Mouse (Mus musculus) heart, postnatal 14 days (tissue): ENCODE measurements around the gene Ap5m1. TPM values are rescaled to one million over a fixed set of nuclear protein-coding genes. Genes with fewer than 3 reads are reported as not detected.

Experiments used
- DNase-seq, 2 experiments: peaks; one replicate each; pipeline ENCODE4 v3.0.0; 2021 to 2022
- intact Hi-C: fragments of 180-260 bp; cut with DNase I; formaldehyde crosslinking; loops from one replicate; pipeline ENCODE4 v1.15.1; 2025
- total RNA-seq, 2 experiments: library from RNA; stranded (reverse); gene quantifications; 2 replicates each; pipeline ENCODE4 v1.2.3; 2021

Gene Ap5m1
- total RNA-seq, 2 experiments from 2014 or later, result 12.3 to 13.2 TPM

DNA sequence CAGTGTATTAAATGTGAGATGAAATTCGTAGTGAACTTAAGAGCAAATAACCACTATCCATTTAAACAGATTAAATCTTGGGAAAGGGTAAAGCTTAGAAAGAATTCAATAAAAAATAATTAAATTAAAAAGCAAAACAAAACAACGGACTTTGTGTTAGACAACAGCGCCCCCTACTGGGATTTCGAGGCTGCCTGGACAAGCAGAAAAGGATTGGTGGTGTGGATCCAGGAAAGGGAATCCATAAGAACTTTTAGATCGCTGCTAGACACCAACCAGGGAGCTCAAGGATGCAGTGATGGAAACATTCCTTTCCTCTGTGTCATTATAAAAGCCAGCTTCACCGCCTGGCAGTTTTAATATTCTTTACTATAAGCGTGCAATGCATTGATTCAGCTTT lies 52.5 kb downstream of the Ap5m1 start:
- peak; percentile 69 to 80 for DNase-seq

DNA sequence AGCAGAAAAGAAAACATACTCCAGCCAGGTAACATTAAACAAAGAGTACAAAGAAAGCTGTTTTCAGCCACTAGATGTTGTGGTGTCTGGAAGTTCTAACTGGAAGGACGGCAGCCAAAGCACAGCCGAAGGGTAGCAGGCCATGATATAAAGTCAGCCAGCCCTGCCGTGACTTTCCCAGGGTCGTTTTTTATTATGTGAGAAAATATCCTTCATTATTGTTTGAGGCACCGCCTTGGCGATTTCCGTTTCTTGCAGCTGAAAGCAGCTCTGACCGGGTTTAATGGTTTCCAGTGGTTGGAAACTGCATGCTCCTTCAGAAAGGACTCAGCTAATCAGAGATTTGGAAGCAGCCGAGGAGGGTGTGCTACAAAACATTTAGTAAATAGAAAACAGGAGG lies 55.8 kb downstream of the Ap5m1 start:
- intact Hi-C loops, result no loop called here
- no peak for DNase-seq

More for the DNA sequence above, 52.5 kb downstream of the Ap5m1 start:
- intact Hi-C loops, result loop anchor here (5.0 kb wide), 2 partner anchors 596 to 746 kb away; no protein-coding TSS in a partner anchor

DNA sequence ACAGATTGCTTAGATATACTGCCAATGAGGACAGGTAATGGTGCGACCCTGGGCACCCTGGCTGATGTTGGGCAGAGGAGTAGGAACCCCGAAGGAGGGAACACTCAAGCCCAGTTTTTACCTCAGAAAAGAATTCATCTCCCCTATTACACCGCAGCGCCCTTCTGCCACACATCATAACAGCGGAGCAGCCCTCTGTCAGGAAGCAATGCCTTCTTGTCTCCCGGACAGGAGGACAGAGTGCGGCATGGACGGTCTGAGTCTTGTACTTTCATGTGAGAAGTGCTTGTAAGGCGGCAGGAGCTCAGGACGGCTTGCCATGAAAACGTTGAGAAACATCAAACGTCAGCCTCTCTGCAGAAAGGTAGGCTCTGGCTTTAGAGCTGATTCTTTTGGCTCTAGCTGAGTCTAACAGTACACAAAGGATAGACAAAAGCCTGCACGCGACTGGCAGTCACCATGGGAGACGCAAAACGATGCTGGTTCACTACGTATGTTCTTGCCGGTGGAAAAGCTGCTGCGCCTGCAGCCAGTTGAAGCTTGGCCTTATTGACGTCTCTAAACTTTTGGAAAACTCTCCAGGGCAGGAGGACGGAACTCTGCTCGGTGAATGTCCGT lies 61.4 kb downstream of the Ap5m1 start:
- intact Hi-C loops, result no loop called here
- no peak for DNase-seq

DNA sequence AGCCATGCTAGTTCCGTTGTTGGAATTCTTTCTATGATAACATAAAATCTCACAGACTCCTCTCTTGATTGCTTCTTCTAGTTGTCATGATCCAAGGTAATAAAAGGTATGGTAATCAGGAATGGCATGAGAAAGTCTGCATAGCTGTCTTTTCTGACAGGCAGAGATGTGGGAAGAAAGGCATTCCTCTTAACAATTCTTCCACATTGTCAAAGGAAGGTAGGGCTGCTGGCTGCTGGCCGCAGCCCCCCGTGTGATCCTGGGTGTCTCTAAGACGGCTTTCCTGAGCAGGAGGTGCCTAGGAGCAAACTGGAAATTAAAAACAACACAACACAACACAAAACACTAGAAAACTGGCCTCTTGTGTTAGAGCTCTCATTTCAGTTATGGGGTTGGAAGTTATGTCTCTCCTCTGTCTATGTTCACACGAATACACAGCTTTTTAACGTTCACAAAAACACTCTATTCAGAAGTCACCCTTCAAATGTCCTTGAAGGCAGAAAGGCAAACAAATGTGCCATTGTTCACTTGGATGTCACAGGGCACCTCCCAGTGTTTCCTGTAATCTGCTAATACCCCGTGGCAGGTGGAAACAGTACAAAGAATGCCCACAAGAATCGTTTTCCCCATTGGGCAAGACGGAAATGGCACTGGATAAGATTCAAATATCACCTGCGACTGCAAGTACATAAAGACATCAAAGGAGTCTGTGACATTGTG lies 62.8 kb downstream of the Ap5m1 start:
- DNase-seq, result no peak
- intact Hi-C loops, result no loop called here

DNA sequence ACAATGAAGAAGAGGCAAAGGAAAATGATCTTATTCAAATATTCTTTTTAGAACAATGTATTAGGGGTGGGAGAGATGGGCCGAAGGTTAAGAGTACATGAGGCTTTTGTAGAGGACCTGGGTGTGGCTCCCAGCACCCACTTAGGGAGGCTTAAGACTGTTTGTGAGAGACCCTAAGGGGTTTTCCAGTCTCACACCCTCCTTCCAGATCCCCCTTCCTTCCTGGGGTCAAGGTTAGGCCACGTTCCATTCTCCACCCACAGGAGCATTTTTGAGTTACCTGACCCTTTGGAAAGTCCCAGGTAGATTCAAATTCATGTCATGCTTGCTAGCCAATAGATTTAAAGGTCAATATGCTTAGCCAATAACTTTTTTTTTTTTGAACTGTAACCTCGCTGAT lies 66.5 kb downstream of the Ap5m1 start:
- DNase-seq, result no peak
- intact Hi-C loops, result no loop called here

DNA sequence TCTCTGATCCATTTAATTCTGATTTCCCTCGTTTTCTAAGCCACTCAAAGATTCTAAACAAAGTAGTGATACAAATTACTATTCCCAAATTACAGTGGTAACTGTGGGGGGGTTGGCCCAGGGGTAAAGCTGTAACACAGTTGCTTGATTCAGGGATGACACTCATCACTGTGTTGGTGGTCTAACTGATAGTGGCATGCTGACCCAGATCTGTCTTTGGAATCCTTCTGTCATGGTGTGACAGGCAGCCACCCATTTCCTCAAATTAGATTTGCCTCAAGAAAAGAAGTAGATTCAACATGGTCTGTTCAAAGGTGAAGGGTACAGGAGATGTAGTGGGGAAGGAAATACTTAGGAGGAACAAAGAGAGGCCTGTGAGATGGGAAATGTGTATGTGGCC lies 72.3 kb downstream of the Ap5m1 start:
- intact Hi-C loops, result no loop called here
- no peak for DNase-seq

DNA sequence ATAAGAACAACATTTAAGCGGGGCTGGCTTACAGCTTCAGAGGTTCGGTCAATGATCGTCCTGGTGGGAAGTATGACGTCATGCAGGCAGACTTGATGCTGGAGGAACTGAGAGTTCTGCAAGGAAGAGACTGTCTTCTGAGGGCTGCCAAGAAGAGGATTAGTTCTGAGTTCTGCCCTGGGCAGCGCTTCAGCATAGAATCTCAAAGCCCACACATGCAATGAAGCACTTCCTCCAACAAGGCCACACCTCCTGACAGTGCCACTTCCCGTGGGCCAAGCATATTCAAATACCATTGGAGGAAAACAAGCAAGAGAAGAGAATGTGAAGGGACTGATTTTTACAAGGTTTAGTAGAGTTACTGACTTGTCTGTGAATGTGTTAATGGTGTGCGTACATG lies 74.9 kb downstream of the Ap5m1 start:
- DNase-seq, result no peak
- intact Hi-C loops, result no loop called here

Other genes with a start within 250 kb of the Ap5m1 start
- gene Exoc5, start 556 bp downstream of the Ap5m1 start, total RNA-seq, result 10 to 100 TPM; 25.0 to 25.4 TPM
- 10 to 100 TPM; 20.4 to 24.7 TPM for gene Naa30, start 106.1 kb downstream of the Ap5m1 start, total RNA-seq
- gene ccdc198, start 179.4 kb downstream of the Ap5m1 start, total RNA-seq, result not detected